8 mouse cellular contexts compared by ENCODE assay signal in genomic region chr11:88356598-88357290, GRCm38 (mm10).
DNase-seq lines count a peak whose midpoint lies in the region; ATAC-seq and TF ChIP-seq lines count a peak whose summit lies in the region.

No protein-coding gene starts in this region.

- DNase-seq in neural tube, embryonic 11.5 days (ENCODE audit: low spot score) = peak; percentile 83
- no peak for DNase-seq in neural tube, embryonic 10.5 days (ENCODE audit: extremely low spot score, low spot score)
- DNase-seq in heart, postnatal 0 days (ENCODE audit: low spot score) = peak; percentile 79
- peak; percentile 76 to 82 for DNase-seq in layer of hippocampus, adult 18-20 months (ENCODE audit: low spot score in 2 of 2)
- peak in 2 of 3 experiments; percentile 27 to 31 for DNase-seq in liver, embryonic 14.5 days (ENCODE audit: low read depth in 3 of 3, low spot score in 3 of 3)
- DNase-seq in thymus, postnatal 36 days = no peak

- H3K9ac ChIP-seq in neural tube, embryonic 11.5 days (ENCODE audit: low read length) = no peak overlapping the region
- H3K9ac ChIP-seq in heart, postnatal 0 days (replicated peaks; ENCODE audit: low read depth, low read length) = no peak overlapping the region
- H3K9ac ChIP-seq in liver, embryonic 14.5 days (replicated peaks) = no peak overlapping the region
- H3K9ac ChIP-seq in neural tube, embryonic 14.5 days (replicated peaks; ENCODE audit: low read depth, low read length) = 0 out of 2 replicates have a peak overlapping the region, but pooled peaks have one; percentile 25

- TF ChIP-seq CTCF in heart, postnatal 0 days (IDR thresholded peaks at IDR 0.05; ENCODE audit: low read depth) = no peak
- no peak for TF ChIP-seq CTCF in liver, embryonic 14.5 days (IDR thresholded peaks at IDR 0.05; ENCODE audit: low read depth)

- no peak overlapping the region for H3K4me2 ChIP-seq in neural tube, embryonic 11.5 days (ENCODE audit: low read depth)
- H3K4me2 ChIP-seq in heart, postnatal 0 days (ENCODE audit: low read depth, low read length) = no peak overlapping the region
- no peak overlapping the region for H3K4me2 ChIP-seq in liver, embryonic 14.5 days (ENCODE audit: low read depth)
- peak overlapping the region; percentile 42 for H3K4me2 ChIP-seq in neural tube, embryonic 14.5 days (ENCODE audit: low read depth, low read length)

- H3K9me3 ChIP-seq in neural tube, embryonic 11.5 days (ENCODE audit: control insufficient read depth, low read length) = no peaks in the 10 kb centered on the region
- no peaks in the 10 kb centered on the region for H3K9me3 ChIP-seq in heart, postnatal 0 days (replicated peaks; ENCODE audit: control insufficient read depth, low read length)
- no peaks in the 10 kb centered on the region for H3K9me3 ChIP-seq in liver, embryonic 14.5 days (ENCODE audit: control insufficient read depth, low read length)
- no peaks in the 10 kb centered on the region for H3K9me3 ChIP-seq in neural tube, embryonic 14.5 days (ENCODE audit: control insufficient read depth, low read length)

- H3K4me3 ChIP-seq in neural tube, embryonic 11.5 days (ENCODE audit: low read depth, low read length) = no peak overlapping the region
- H3K4me3 ChIP-seq in heart, postnatal 0 days (ENCODE audit: low read depth, low read length) = no peak overlapping the region
- H3K4me3 ChIP-seq in liver, embryonic 14.5 days (ENCODE audit: insufficient read depth in 1 of 2, low read depth in 2 of 2, low read length in 2 of 2) = no peak overlapping the region
- H3K4me3 ChIP-seq in neural tube, embryonic 14.5 days (ENCODE audit: low read depth, low read length) = 0 out of 2 replicates have a peak overlapping the region, but pooled peaks have one; percentile 8

- WGBS in neural tube, embryonic 11.5 days = 48% methylated on average over 8 of the region's 8 CpGs
- WGBS in heart, postnatal 0 days = 42% methylated on average over 8 of the region's 8 CpGs
- 59% methylated on average over 8 of the region's 8 CpGs for WGBS in liver, embryonic 14.5 days (ENCODE audit: insufficient replicate concordance)
- 24% methylated on average over 8 of the region's 8 CpGs for WGBS in neural tube, embryonic 14.5 days

- H3K27ac ChIP-seq in neural tube, embryonic 11.5 days (ENCODE audit: low read depth, low read length) = peak overlapping the region; percentile 78
- H3K27ac ChIP-seq in heart, postnatal 0 days (ENCODE audit: low read depth) = peak overlapping the region; percentile 56
- no peak overlapping the region for H3K27ac ChIP-seq in liver, embryonic 14.5 days
- H3K27ac ChIP-seq in neural tube, embryonic 14.5 days (ENCODE audit: low read depth, low read length) = peak overlapping the region; percentile 89

- no peaks in the 10 kb centered on the region for H3K27me3 ChIP-seq in neural tube, embryonic 11.5 days (ENCODE audit: control insufficient read depth, insufficient read depth, low read length)
- no peaks in the 10 kb centered on the region for H3K27me3 ChIP-seq in heart, postnatal 0 days (ENCODE audit: control insufficient read depth, insufficient read depth, low read length)
- no peaks in the 10 kb centered on the region for H3K27me3 ChIP-seq in liver, embryonic 14.5 days (ENCODE audit: control insufficient read depth, insufficient read depth, low read length)
- H3K27me3 ChIP-seq in neural tube, embryonic 14.5 days (ENCODE audit: control insufficient read depth, insufficient read depth, low read length) = no peaks in the 10 kb centered on the region

- peak; percentile 98 for ATAC-seq in neural tube, embryonic 11.5 days (ENCODE audit: insufficient read depth, low FRiP score, low TSS enrichment)
- ATAC-seq in erythroid progenitor cell, adult 5-6 weeks (replicated peaks; ENCODE audit: low FRiP score, poor library complexity, severe bottlenecking) = peak; percentile 53; the same call in 1 of the 2 replicates
- ATAC-seq in heart, postnatal 0 days (ENCODE audit: insufficient read depth, low read depth) = peak; percentile 81
- ATAC-seq in liver, embryonic 14.5 days (ENCODE audit: insufficient read depth) = peak; percentile 77
- ATAC-seq in neural tube, embryonic 14.5 days (ENCODE audit: low read depth) = peak; percentile 97

- TF ChIP-seq EP300 in heart, postnatal 0 days (IDR thresholded peaks at IDR 0.05; ENCODE audit: low read depth) = no peak
- TF ChIP-seq EP300 in liver, embryonic 14.5 days (IDR thresholded peaks at IDR 0.05; ENCODE audit: low read depth) = no peak

- no peaks in the 10 kb centered on the region for H3K36me3 ChIP-seq in neural tube, embryonic 11.5 days (ENCODE audit: control insufficient read depth, insufficient read depth, low read length)
- H3K36me3 ChIP-seq in heart, postnatal 0 days (replicated peaks; ENCODE audit: control insufficient read depth, insufficient read depth, low read length) = 0 out of 2 replicates have a peak, but pooled peaks cover 9% of the 10 kb centered on the region
- H3K36me3 ChIP-seq in liver, embryonic 14.5 days (replicated peaks; ENCODE audit: control insufficient read depth, insufficient read depth, low read depth) = no peaks in the 10 kb centered on the region
- H3K36me3 ChIP-seq in neural tube, embryonic 14.5 days (ENCODE audit: control insufficient read depth, insufficient read depth, low read length) = no peaks in the 10 kb centered on the region

- peaks cover 6% of the 10 kb centered on the region for H3K4me1 ChIP-seq in neural tube, embryonic 11.5 days (ENCODE audit: control insufficient read depth, insufficient read depth, low read length)
- peaks cover 53% of the 10 kb centered on the region for H3K4me1 ChIP-seq in heart, postnatal 0 days (ENCODE audit: control insufficient read depth, insufficient read depth)
- peaks cover 5 to 34% of the 10 kb centered on the region in 2 experiments; a peak in 3 of 4 replicates for H3K4me1 ChIP-seq in liver, embryonic 14.5 days (replicated peaks; ENCODE audit: control insufficient read depth in 2 of 2, insufficient read depth in 2 of 2, low read length in 1 of 2)
- H3K4me1 ChIP-seq in neural tube, embryonic 14.5 days (ENCODE audit: control insufficient read depth, insufficient read depth, low read length) = peaks cover 21% of the 10 kb centered on the region

Comparison
In these comparisons a context has a peak if more than half of its experiments do, and no peak if none do; other contexts are left out.
1. DNase-seq: peak in neural tube, embryonic 11.5 days (single experiment), heart, postnatal 0 days (single experiment), layer of hippocampus, adult 18-20 months (2 of 2) and liver, embryonic 14.5 days (2 of 3); none in neural tube, embryonic 10.5 days (single experiment) and thymus, postnatal 36 days (0 of 2).
2. Peak in every context shown above with its lines, with median percentiles within 50 percentile points of each other: ATAC-seq.